Mouse (Mus musculus): Measurements from ENCODE around the gene Nr1h2. TPM values are rescaled to one million over a fixed set of nuclear protein-coding genes. Genes with fewer than 3 reads are reported as not detected.
A peak's percentile ranks its signal among the peaks of the same experiment; 100 is the strongest.

Gene Nr1h2
- total RNA-seq, 2 experiments from 2014 or later: 90.7 to 91.0 TPM

DNA sequence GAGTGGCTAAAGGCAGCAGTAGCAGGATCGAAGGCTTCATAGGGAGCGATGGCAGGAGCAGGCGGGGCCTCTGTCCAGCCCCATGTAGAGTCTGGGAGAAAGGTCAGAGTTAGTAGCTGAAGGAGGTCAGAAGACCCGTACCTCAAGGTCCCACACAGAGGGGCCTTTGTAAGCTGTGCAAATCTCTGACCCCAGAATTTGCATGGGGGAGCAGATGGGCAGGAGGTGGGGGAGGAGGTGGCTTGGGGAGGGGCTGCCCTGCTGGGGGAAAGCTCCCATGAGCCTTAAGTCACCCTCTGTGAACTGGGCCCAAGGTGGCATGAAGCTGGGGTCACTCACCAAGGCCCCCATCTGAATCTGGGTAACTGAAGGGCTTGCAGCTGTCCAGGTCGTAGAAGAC, 24.2 kb downstream of the Nr1h2 start:
- no peak for DNase-seq

DNA sequence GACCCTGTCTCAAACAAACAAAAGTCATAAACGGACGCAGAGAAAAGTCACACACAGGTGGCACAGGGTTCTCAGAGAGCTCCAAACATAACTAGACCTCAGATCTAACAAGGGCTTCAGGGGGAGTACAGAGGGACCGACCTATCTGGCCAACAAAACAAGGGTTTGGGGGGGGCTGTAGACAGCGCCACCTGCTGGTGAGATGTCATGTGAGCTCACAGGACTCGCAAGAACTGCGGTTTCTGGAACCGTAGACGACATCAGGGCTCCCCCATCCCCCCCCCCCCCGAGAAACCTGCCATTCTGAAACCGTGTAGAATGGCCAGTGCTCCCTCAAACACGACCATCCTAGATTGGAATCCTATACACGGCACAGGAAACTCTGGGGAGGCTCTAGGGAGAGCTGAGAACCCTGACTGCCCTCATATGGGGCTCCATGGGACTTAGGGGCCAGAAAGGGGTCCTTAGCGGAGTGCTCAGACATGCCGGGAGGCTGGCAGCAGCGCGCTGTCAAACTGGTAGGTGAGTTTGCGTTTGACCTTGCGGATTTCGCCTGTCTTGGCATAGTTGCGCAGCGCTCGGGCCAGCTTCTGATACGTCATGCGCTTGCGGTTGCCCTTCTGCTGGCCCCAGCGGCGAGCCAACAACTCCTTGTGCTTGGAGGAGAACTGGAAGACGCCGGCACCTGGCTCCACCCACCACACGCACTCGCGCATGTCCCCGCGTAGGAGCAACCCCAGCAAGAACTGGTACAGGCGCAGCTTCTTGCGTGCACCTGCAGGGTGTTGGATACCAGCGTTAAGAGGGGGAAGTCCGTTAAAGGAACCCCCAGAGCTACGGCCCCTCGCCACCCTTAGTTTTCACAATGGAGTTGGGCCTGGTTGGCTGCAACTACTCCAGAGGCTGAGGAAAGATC, 26.0 kb downstream of the Nr1h2 start:
- peak; percentile 83 for DNase-seq

DNA sequence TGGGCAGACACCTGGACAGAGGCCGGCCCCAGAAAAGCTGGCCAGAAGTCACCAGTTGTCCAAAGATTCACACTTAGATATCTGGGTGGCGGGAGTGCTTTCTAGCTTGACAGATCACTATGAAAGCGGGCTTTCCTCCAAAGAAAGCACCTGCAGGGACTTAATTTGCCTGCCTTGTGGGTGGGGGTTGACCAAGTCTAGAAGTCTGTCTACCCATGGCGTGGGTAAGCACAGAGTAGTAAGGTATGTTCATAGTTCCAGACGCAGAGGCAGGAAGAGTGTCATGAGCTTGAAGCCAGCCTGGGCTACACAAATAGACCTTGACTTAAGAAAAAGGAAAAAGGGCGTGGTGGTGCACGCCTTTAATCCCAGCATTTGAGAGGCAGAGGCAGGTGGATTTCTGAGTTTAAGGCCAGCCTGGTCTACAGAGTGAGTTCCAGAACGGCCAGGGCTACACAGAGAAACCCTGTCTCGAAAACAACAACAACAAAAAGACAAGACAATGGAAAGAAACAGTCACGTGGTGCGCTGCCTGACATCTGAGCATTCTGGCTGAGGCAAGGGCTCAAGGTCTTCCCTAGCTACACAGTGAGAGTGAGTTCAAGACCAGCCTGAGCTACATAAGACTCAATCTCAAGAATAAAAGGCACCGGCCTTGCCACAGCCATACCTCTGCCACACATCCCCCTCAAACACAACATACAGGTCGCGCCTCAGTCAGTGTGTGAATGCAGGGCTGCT, 27.2 kb downstream of the Nr1h2 start:
- DNase-seq: no peak

DNA sequence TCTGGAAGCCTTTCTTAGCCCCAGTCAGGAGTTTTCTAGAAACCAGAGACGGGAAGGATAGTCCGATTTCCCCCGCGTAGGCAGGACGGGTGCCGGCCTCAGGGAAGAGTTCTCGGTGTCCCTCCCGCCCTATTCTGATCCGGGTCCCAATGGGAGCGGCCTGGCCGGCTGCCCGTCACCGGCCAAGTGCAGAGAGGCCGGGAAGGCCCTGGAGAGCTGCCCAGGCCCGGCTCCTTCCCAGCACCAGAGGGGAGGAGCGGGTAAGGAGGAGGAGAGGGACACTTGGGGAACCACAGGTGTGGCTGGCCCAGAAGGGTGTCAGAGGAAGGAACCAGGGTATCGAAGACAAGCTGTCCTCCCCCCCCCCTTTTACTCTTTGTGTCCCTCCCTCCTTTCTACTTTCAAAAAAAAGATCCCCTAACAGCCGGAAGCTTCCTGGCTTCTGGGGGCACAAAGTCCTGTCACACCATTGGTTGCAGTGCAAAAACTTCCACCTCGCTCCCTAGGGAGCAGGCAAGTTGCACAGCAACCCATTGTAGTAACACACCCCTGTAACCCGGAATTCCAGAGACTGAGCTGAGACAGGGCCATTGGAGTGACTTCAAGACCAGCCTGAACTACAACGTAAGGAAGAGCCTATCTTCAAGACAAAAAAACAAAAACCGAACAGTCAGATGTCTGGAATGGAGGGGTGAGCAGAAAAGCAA, 28.5 kb downstream of the Nr1h2 start:
- peak; percentile 95 for DNase-seq

DNA sequence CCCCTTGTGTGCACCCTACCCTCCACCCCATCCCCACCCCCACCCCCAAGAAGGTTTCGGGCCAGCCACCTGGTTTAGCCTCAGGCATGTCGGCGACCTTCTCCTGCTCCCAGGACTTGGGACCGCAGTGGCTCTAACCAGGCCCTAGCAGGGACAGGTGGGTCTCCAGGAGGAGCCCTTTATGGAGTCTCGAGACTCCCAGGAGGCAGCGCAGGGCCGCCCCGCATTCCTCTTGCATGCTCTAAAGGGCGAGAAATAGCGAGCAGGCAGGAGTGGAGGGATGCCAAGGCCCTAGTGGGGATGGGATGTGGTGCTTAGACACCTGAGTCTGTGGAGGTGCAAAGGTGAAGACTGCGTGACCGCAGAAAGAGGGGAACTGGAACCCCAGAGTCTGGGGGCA, 29.2 kb downstream of the Nr1h2 start, which contains the start of gene Mybpc2:
Gene Mybpc2 (minus strand): TSS at position 155 of the 400 bp plus-strand sequence.
- no peak for DNase-seq

DNA sequence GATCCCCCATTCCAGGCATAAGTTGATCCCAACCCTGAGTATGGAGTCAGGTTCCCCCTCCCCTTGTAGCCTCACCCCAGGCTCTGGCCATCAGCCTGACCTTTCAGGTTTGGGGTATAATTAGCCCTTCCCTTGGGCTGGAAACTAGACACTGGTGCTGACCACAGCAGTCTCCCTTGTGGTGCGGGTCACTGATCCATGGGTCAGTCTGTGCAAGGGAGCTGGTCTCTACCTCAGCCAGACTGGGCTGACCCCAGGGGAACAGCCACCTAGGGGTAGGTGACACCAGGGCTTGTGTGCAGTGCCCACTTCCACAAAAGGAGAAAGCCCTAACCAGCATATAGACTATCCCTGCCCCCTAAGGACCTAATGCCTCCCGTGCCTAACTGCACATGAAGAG, 30.7 kb downstream of the Nr1h2 start:
- no peak for DNase-seq

DNA sequence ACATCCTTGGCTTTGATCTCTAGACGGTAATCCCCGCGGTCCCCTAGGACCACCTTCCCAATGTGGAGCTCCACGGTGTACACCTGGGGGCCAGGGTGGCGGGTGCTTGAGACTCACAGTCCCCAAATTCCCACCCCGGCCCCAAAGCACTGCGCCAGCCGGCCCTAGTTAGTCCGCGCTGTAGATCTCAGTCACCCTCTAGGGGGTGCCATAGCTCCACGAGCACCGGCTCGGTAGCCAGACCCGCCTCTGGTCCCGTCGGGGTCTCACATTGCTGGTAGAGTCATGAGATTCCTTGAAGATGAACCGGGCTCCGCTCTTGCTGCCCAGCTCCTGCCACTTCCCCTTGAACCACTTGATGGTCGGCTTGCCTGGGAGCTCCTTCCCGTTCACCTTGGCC, 32.0 kb downstream of the Nr1h2 start:
- DNase-seq: peak; percentile 77

DNA sequence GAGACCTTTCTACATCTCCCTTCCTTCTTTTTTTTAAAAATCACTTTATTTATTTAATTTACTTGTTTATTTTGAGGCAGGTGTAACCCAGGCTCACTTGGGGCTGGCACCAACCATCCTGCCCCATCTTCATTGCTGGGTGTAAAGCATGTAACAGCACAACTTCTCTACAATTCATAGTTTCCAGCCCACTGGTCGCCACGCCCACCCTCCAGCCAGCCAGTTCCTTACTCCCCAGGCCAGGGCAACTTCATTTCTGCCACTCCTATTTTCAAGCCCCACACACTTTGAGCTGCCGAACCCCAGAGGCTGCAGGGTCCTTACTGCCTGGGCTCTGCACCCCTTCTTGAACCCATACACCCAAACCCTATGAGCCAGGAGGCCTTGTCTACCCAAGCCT, 32.8 kb downstream of the Nr1h2 start:
- no peak for DNase-seq

DNA sequence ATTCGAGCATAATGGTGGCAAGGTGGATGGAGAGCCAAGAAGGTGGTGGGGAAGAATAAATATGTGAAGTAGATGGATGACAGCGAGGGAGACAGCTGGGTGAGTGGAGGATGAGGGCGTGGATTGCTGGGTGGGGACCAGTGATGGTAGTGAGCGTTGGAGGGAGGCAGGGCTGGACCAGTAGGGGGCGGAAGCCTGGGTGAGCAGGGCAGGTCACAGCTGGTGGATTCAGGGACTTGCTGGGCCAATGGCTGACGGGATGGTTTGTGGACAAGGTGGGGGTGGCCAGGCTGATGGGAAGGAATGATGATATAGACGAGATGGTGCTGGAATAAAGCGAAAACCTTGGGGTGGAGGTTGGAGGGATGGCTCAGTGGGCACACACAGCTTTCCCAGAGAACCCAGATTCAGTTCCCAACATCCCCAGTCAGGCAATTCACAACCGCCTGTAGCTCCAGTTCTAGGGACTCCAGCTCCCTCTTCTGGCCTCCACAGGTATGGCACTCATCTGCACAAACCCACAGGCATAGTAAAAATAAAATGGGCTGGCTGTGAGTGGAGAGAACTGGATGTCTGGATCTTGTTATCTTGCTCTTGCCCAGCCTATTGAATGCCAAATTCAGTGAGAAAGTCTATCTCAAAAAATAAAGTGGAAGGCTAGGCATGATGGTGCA, 34.4 kb downstream of the Nr1h2 start:
- no peak for DNase-seq

DNA sequence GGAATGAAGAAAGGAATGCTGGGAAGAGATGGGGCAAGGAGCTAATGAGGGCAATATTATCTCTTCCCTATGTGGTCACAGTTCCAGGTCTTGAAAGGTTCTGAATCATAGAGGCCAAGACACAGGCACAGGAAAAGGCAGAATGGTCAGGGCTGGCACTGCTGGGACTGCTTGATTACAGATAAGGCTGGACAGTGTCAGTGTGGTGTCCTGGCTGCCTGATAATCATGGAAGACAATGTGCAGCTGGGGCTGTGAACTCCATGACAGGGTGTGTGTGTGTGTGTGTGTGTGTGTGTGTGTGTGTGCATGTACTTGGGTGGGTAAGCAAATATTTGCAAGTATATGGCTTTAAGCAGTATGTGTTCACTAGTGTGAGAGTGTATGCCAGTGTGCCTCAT, 46.3 kb downstream of the Nr1h2 start:
- DNase-seq: no peak

DNA sequence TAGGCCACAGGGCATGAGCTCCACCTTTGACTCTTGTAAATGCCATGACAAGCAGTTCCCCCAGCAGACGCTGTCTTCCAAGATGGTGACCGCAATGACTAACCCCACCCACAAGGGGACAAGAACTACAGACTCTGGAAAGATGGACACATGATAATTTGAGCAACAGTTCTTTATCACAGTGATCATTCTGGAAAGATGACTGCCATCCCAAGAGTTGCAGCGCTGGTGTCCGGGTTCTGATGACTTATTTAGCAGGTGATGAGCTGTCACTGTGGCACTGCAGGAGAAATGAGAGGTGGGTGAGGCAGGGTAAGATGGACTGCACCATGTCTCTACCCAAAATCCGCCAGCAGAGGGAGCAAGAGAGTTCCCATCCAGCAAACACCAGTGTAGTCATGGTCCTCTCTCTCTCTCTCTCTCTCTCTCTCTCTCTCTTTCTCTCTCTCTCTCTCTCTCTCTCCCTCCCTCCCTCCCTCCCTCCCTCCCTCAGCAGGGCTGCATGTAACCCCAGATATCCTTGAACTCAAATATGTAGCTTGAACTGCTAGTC, 52.1 kb downstream of the Nr1h2 start:
- peak; percentile 80 for DNase-seq

DNA sequence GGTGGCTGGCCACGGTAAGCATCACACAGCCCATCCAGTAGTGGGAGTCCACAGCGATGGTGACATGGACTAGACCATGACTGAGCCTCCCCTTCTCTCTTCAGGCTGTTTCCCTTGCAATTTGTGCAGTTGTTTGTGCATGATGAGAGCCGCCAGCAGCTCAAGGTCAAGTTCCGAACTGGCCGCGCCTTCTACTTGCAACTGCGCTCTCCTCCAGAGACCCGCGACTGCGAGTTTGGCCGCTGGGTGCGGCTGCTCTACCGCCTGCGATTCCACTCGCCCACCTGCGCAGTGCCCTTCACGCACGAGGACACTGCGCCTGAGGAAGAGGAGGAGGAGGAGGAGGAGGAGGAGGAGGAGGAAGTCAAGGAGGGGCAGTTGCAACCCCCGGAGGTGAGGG, 53.7 kb downstream of the Nr1h2 start:
- no peak for DNase-seq

Small RNA genes within 50 kb of the gene (microRNA-seq; reads per million reads assigned to microRNA genes)
- gene Mir7053: not detected

Other genes starting within 250 kb of the Nr1h2 start
- 1 to 10 TPM; 4.2 to 5.4 TPM for gene Clec11a, start 247.0 kb downstream of the Nr1h2 start, total RNA-seq (2021)
- 1 to 10 TPM; 4.3 to 6.3 TPM for gene Shank1, start 243.7 kb downstream of the Nr1h2 start, total RNA-seq (2021)
- 1 to 10 TPM; 2.5 to 4.2 TPM for gene Syt3, start 169.8 kb downstream of the Nr1h2 start, total RNA-seq (2021)
- gene 1700008O03Rik, start 168.1 kb downstream of the Nr1h2 start, total RNA-seq (2021): 1 to 10 TPM in 1 of 2 experiments, under 1 TPM in 1; 0.57 to 1.4 TPM
- gene Lrrc4b, start 124.9 kb downstream of the Nr1h2 start, total RNA-seq (2021): 10 to 100 TPM in 1 of 2 experiments, 1 to 10 TPM in 1; 5.5 to 10.0 TPM
- 10 to 100 TPM in 1 of 2 experiments, 1 to 10 TPM in 1; 8.4 to 14.5 TPM for gene Aspdh, start 88.6 kb downstream of the Nr1h2 start, total RNA-seq (2021)
- gene Josd2, start 86.0 kb downstream of the Nr1h2 start, total RNA-seq (2021): 10 to 100 TPM; 42.2 to 52.0 TPM
- gene Emc10, start 57.4 kb downstream of the Nr1h2 start, total RNA-seq (2021): 10 to 100 TPM; 88.8 to 91.1 TPM
- 10 to 100 TPM; 12.4 to 16.0 TPM for gene Fam71e1, start 57.4 kb downstream of the Nr1h2 start, total RNA-seq (2021)
- 10 to 100 TPM; 31.9 to 40.8 TPM for gene Mybpc2, start 29.3 kb downstream of the Nr1h2 start, total RNA-seq (2021)
- 1 to 10 TPM; 6.5 to 7.3 TPM for gene Spib, start 21.9 kb downstream of the Nr1h2 start, total RNA-seq (2021)
- gene Pold1, start 5.1 kb downstream of the Nr1h2 start, total RNA-seq (2021): 10 to 100 TPM; 20.6 to 30.7 TPM
- 1 to 10 TPM; 3.2 to 3.9 TPM for gene Napsa, start 18.4 kb upstream of the Nr1h2 start, total RNA-seq (2021)
- 1 to 10 TPM; 4.7 to 4.8 TPM for gene Kcnc3, start 36.7 kb upstream of the Nr1h2 start, total RNA-seq (2021)
- gene Myh14, start 116.9 kb upstream of the Nr1h2 start, total RNA-seq (2021): 1 to 10 TPM; 5.5 to 9.8 TPM
- not detected for gene Izumo2, start 154.8 kb upstream of the Nr1h2 start, total RNA-seq (2021)
- gene Vrk3, start 194.5 kb upstream of the Nr1h2 start, total RNA-seq (2021): 10 to 100 TPM; 34.3 to 40.2 TPM
- under 1 TPM; 0.33 to 0.45 TPM for gene Zfp473, start 197.1 kb upstream of the Nr1h2 start, total RNA-seq (2021)

All from adrenal gland, postnatal 10 days (tissue).